Mouse (Mus musculus): ENCODE results near the gene Lhpp. TPM values are rescaled to one million over a fixed set of nuclear protein-coding genes. Genes with fewer than 3 reads are reported as not detected.

The Lhpp gene
- polyA plus RNA-seq, 1 experiment, result 36.1 TPM

- 75% methylated on average over 4 of the region's 4 CpGs for WGBS
- Histone ChIP-seq H3K27ac (ENCODE audit: insufficient read depth, low read depth, low read length) (no peak overlapping the region), H3K4me1 (ENCODE audit: control insufficient read depth, insufficient read depth, insufficient read length, low read length) (peaks cover 10% of the 10 kb centered on the region; the same call in 1 of the 2 replicates), H3K36me3 (ENCODE audit: control insufficient read depth, insufficient read depth, low read length) (no peaks in the 10 kb centered on the region), H3K4me3 (ENCODE audit: low read depth, low read length) (no peak overlapping the region), H3K27me3 (ENCODE audit: control insufficient read depth, insufficient read depth, low read length) (no peaks in the 10 kb centered on the region)
- TF ChIP-seq CTCF (IDR thresholded peaks at IDR 0.05; ENCODE audit: extremely low read depth, insufficient read length, insufficient replicate concordance, low read depth, low read length) (no peak), POLR2A (IDR thresholded peaks at IDR 0.05; ENCODE audit: low read depth, low read length) (no peak)
Measured at GRCm38 (mm10) chr7:132699165-132699564, 88.7 kb downstream of the Lhpp start.

- Histone ChIP-seq H3K27me3 (ENCODE audit: control insufficient read depth, insufficient read depth, low read length) (no peaks in the 10 kb centered on the region), H3K27ac (ENCODE audit: insufficient read depth, low read depth, low read length) (no peak overlapping the region), H3K36me3 (ENCODE audit: control insufficient read depth, insufficient read depth, low read length) (no peaks in the 10 kb centered on the region), H3K4me3 (ENCODE audit: low read depth, low read length) (no peak overlapping the region), H3K4me1 (ENCODE audit: control insufficient read depth, insufficient read depth, insufficient read length, low read length) (peaks cover 10% of the 10 kb centered on the region; the same call in 1 of the 2 replicates)
- TF ChIP-seq CTCF (IDR thresholded peaks at IDR 0.05; ENCODE audit: extremely low read depth, insufficient read length, insufficient replicate concordance, low read depth, low read length) (no peak), POLR2A (IDR thresholded peaks at IDR 0.05; ENCODE audit: low read depth, low read length) (no peak)
Measured at GRCm38 (mm10) chr7:132699639-132700038, 89.2 kb downstream of the Lhpp start.

GRCm38 (mm10) chr7:132700107-132700506 is 89.7 kb downstream of the Lhpp start:
- Histone ChIP-seq H3K27ac (ENCODE audit: insufficient read depth, low read depth, low read length) (no peak overlapping the region), H3K27me3 (ENCODE audit: control insufficient read depth, insufficient read depth, low read length) (no peaks in the 10 kb centered on the region), H3K36me3 (ENCODE audit: control insufficient read depth, insufficient read depth, low read length) (no peaks in the 10 kb centered on the region), H3K4me3 (ENCODE audit: low read depth, low read length) (no peak overlapping the region), H3K4me1 (ENCODE audit: control insufficient read depth, insufficient read depth, insufficient read length, low read length) (peaks cover 10% of the 10 kb centered on the region; the same call in 1 of the 2 replicates)
- no peak for TF ChIP-seq CTCF (IDR thresholded peaks at IDR 0.05; ENCODE audit: extremely low read depth, insufficient read length, insufficient replicate concordance, low read depth, low read length)
- no peak for TF ChIP-seq POLR2A (IDR thresholded peaks at IDR 0.05; ENCODE audit: low read depth, low read length)
- 82% methylated on average over 4 of the region's 4 CpGs for WGBS

DNA sequence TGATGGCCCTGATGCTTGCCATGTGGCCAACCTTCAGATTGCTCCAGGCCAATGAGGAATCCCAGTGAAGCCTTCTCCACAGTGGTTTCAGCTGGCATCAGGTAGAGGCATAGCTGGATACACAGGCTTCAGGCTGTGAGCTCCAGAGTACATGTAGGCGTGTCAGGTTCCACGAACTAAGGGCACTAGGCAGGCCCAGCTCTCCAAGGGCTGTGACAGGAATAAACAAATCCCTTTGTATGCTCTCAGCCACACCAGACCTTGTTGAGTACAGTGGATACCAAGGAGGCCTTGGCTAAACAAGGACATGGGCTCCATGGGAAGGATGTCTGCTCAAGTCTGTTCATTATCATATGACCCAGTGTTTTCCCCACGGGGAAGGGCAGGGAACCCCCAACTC is 91.0 kb downstream of the Lhpp start:
- no peak overlapping the region for H3K27ac ChIP-seq (ENCODE audit: insufficient read depth, low read depth, low read length)
- H3K4me1 ChIP-seq (ENCODE audit: control insufficient read depth, insufficient read depth, insufficient read length, low read length), result peaks cover 10% of the 10 kb centered on the region; the same call in 1 of the 2 replicates
- H3K4me3 ChIP-seq (ENCODE audit: low read depth, low read length), result no peak overlapping the region
- no peak for TF ChIP-seq CTCF (IDR thresholded peaks at IDR 0.05; ENCODE audit: extremely low read depth, insufficient read length, insufficient replicate concordance, low read depth, low read length)
- TF ChIP-seq POLR2A (IDR thresholded peaks at IDR 0.05; ENCODE audit: low read depth, low read length), result no peak
- H3K27me3 ChIP-seq (ENCODE audit: control insufficient read depth, insufficient read depth, low read length), result no peaks in the 10 kb centered on the region
- H3K36me3 ChIP-seq (ENCODE audit: control insufficient read depth, insufficient read depth, low read length), result no peaks in the 10 kb centered on the region
- 61% methylated on average over 3 of the region's 3 CpGs for WGBS

DNA sequence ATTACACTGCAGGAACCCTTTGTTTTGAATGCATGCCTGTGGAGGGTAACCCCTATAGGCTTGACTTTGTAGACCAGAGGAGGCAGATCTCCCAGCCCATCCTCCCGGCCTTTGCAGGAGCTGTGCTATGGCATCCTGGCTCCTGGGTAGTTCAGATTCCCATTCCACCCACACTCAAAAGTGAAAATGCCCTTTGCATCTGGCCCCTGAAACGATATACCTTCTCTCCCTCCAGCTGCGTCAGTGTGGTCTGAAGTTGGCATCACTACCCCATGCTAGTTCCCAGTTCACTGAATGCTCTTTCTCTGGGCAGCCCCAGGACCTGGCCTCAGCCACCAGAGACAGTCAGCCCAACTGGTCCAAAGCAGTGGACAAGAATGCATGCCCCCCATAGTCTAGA is 91.6 kb downstream of the Lhpp start:
- TF ChIP-seq POLR2A (IDR thresholded peaks at IDR 0.05; ENCODE audit: low read depth, low read length), result no peak
- H3K4me3 ChIP-seq (ENCODE audit: low read depth, low read length), result no peak overlapping the region
- WGBS, result 80% methylated on average over 3 of the region's 3 CpGs
- H3K36me3 ChIP-seq (ENCODE audit: control insufficient read depth, insufficient read depth, low read length), result no peaks in the 10 kb centered on the region
- peaks cover 10% of the 10 kb centered on the region; the same call in 1 of the 2 replicates for H3K4me1 ChIP-seq (ENCODE audit: control insufficient read depth, insufficient read depth, insufficient read length, low read length)
- H3K27me3 ChIP-seq (ENCODE audit: control insufficient read depth, insufficient read depth, low read length), result no peaks in the 10 kb centered on the region
- no peak overlapping the region for H3K27ac ChIP-seq (ENCODE audit: insufficient read depth, low read depth, low read length)

DNA sequence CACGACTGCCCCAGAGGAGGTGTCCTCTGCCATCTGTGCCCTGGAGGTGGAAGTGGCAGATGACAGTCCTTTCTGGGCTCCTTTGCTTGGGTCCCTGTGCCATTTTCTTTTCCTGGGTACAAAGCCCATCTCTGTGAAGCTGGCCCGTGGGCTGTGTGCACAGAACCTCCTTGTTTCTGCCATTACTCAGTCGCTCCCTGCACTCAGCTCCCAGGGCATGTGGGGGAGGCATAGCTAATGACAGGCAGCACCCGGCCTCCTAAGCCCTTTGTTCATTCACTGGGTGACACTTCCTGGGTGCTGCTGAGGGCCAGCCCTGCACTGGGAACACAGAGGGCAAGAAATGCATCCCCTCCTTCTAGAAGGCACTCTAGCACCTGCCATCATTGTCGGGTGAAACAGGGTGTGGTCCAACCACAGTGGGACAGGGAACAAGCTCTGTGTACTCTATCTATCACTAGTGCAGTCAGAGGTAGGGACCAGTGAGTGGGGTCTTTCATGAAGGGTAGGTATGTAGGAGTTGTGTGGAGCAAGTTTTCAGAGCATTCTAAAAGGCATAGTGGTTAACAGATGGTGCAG is 92.1 kb downstream of the Lhpp start:
- TF ChIP-seq CTCF (IDR thresholded peaks at IDR 0.05; ENCODE audit: extremely low read depth, insufficient read length, insufficient replicate concordance, low read depth, low read length), result no peak
- TF ChIP-seq POLR2A (IDR thresholded peaks at IDR 0.05; ENCODE audit: low read depth, low read length), result no peak
- Histone ChIP-seq H3K4me3 (ENCODE audit: low read depth, low read length) (no peak overlapping the region), H3K4me1 (ENCODE audit: control insufficient read depth, insufficient read depth, insufficient read length, low read length) (peaks cover 10% of the 10 kb centered on the region; the same call in 1 of the 2 replicates), H3K36me3 (ENCODE audit: control insufficient read depth, insufficient read depth, low read length) (no peaks in the 10 kb centered on the region), H3K27me3 (ENCODE audit: control insufficient read depth, insufficient read depth, low read length) (no peaks in the 10 kb centered on the region), H3K27ac (ENCODE audit: insufficient read depth, low read depth, low read length) (no peak overlapping the region)
- 34% methylated on average over 5 of the region's 5 CpGs for WGBS

GRCm38 (mm10) chr7:132703515-132704309 is 93.3 kb downstream of the Lhpp start:
- TF ChIP-seq POLR2A (IDR thresholded peaks at IDR 0.05; ENCODE audit: low read depth, low read length) (no peak), CTCF (IDR thresholded peaks at IDR 0.05; ENCODE audit: extremely low read depth, insufficient read length, insufficient replicate concordance, low read depth, low read length) (no peak)
- H3K27ac ChIP-seq (ENCODE audit: insufficient read depth, low read depth, low read length), result no peak overlapping the region

More at GRCm38 (mm10) chr7:132703515-132704309, 93.3 kb downstream of the Lhpp start:
- H3K27me3 ChIP-seq (ENCODE audit: control insufficient read depth, insufficient read depth, low read length), result no peaks in the 10 kb centered on the region
- no peak overlapping the region for H3K4me3 ChIP-seq (ENCODE audit: low read depth, low read length)
- peaks cover 10% of the 10 kb centered on the region; the same call in 1 of the 2 replicates for H3K4me1 ChIP-seq (ENCODE audit: control insufficient read depth, insufficient read depth, insufficient read length, low read length)
- 64% methylated on average over 9 of the region's 9 CpGs for WGBS
- H3K36me3 ChIP-seq (ENCODE audit: control insufficient read depth, insufficient read depth, low read length), result no peaks in the 10 kb centered on the region

Data from small intestine, adult 2 months (tissue).